Mouse (Mus musculus): ENCODE data around the gene Rab25. TPM values are rescaled to one million over a fixed set of nuclear protein-coding genes. Genes with fewer than 3 reads are reported as not detected.

The Rab25 gene
- polyA plus RNA-seq, 1 experiment from 2014 or later, result 144 TPM

DNA sequence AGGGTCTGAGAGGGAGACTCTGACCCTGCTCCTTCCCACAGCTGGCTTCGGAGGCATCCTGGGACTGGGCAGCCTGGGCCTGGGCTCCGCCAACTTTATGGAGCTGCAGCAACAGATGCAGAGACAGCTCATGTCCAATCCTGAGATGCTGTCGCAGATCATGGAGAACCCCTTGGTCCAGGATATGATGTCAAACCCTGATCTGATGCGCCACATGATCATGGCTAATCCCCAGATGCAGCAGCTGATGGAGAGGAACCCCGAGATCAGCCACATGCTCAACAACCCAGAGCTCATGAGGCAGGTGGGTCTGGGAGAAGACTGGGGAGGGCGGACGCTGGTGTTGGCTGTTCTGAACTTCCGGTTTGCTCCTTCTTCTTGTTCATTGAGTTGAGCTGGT, 8.5 kb upstream of the Rab25 start:
- no peak overlapping the region for H3K4me3 ChIP-seq (replicated peaks; ENCODE audit: low read length)
- H3K9ac ChIP-seq (ENCODE audit: low read length), result no peak overlapping the region
- no peaks in the 10 kb centered on the region for H3K9me3 ChIP-seq (replicated peaks; ENCODE audit: control insufficient read depth, low read length)
- H3K27ac ChIP-seq (ENCODE audit: low read length), result no peak overlapping the region
- peaks cover 13% of the 10 kb centered on the region for H3K36me3 ChIP-seq (ENCODE audit: control insufficient read depth, insufficient read depth, low read length)
- 93% methylated on average over 8 of the region's 8 CpGs for whole genome bisulfite sequencing
- H3K4me1 ChIP-seq (ENCODE audit: control insufficient read depth, insufficient read depth, low read length), result peaks cover 17% of the 10 kb centered on the region
- no peaks in the 10 kb centered on the region for H3K27me3 ChIP-seq (ENCODE audit: control insufficient read depth, insufficient read depth, low read length)
- no peak for ATAC-seq (ENCODE audit: insufficient read depth, low FRiP score)
- H3K4me2 ChIP-seq (ENCODE audit: low read depth, low read length), result no peak overlapping the region

DNA sequence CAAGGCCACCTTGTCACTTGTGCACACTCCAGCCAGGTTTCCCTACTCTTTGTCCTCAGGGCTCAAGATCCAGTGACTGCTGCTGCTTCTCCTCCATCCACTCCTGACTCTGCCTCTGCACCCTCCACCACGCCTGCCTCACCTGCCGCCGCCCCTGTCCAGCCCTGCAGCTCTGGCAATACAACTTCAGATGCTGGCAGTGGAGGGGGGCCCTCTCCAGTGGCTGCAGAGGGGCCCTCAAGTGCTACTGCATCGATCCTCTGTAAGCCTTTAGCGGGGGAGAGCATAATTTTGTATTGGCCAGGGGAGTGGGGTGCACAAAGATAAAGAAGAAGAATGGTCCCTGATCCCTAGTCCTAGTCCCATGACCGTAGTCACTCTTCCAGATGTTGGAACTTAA, 7.6 kb upstream of the Rab25 start:
- H3K9ac ChIP-seq (ENCODE audit: low read length), result no peak overlapping the region
- H3K4me2 ChIP-seq (ENCODE audit: low read depth, low read length), result no peak overlapping the region
- ATAC-seq (ENCODE audit: insufficient read depth, low FRiP score), result no peak
- peaks cover 13% of the 10 kb centered on the region for H3K36me3 ChIP-seq (ENCODE audit: control insufficient read depth, insufficient read depth, low read length)
- no peak overlapping the region for H3K4me3 ChIP-seq (replicated peaks; ENCODE audit: low read length)
- WGBS, result 92% methylated on average over 6 of the region's 6 CpGs
- no peaks in the 10 kb centered on the region for H3K27me3 ChIP-seq (ENCODE audit: control insufficient read depth, insufficient read depth, low read length)
- H3K9me3 ChIP-seq (replicated peaks; ENCODE audit: control insufficient read depth, low read length), result no peaks in the 10 kb centered on the region
- H3K27ac ChIP-seq (ENCODE audit: low read length), result no peak overlapping the region
- H3K4me1 ChIP-seq (ENCODE audit: control insufficient read depth, insufficient read depth, low read length), result peaks cover 20% of the 10 kb centered on the region

DNA sequence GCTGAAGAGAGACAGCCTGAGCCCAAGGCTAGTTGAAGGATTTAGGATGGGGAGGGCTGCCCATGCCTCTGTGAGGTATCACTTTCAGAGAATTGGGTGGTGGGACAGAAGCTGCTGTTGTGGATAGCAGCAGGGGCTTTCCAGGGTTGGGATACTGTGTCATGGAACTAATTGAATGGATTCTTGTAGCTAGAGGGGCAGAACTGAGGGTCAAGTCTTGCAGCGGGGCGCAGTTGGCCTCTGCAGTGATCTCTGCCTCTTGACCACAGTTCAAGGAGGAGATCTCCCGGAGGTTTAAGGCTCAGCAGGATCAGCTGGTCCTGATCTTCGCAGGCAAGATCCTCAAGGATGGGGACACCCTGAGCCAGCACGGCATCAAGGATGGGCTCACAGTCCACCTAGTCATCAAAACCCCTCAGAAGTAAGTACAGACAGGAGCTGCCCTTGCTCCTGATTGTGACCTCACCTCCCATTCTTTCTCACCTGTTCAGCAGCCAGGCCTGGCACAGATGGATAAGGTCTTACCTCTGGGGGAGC, 7.0 kb upstream of the Rab25 start:
- H3K27me3 ChIP-seq (ENCODE audit: control insufficient read depth, insufficient read depth, low read length), result no peaks in the 10 kb centered on the region
- WGBS, result 90% methylated on average over 5 of the region's 5 CpGs
- H3K9ac ChIP-seq (ENCODE audit: low read length), result 0 out of 2 replicates have a peak overlapping the region, but pooled peaks have one; percentile 6
- H3K4me3 ChIP-seq (replicated peaks; ENCODE audit: low read length), result no peak overlapping the region
- ATAC-seq (ENCODE audit: insufficient read depth, low FRiP score), result no peak
- peaks cover 12% of the 10 kb centered on the region for H3K36me3 ChIP-seq (ENCODE audit: control insufficient read depth, insufficient read depth, low read length)
- H3K27ac ChIP-seq (ENCODE audit: low read length), result no peak overlapping the region
- peak overlapping the region; percentile 87; the same call in 1 of the 2 replicates for H3K4me2 ChIP-seq (ENCODE audit: low read depth, low read length)
- no peaks in the 10 kb centered on the region for H3K9me3 ChIP-seq (replicated peaks; ENCODE audit: control insufficient read depth, low read length)
- H3K4me1 ChIP-seq (ENCODE audit: control insufficient read depth, insufficient read depth, low read length), result peaks cover 20% of the 10 kb centered on the region

GRCm38 (mm10) chr3:88553880-88554586, 5.9 kb upstream of the Rab25 start:
- peaks cover 20% of the 10 kb centered on the region for H3K4me1 ChIP-seq (ENCODE audit: control insufficient read depth, insufficient read depth, low read length)
- peak overlapping the region; percentile 99 for H3K27ac ChIP-seq (ENCODE audit: low read length)
- H3K9ac ChIP-seq (ENCODE audit: low read length), result peak overlapping the region; percentile 85
- no peaks in the 10 kb centered on the region for H3K9me3 ChIP-seq (replicated peaks; ENCODE audit: control insufficient read depth, low read length)
- peaks cover 5% of the 10 kb centered on the region for H3K36me3 ChIP-seq (ENCODE audit: control insufficient read depth, insufficient read depth, low read length)
- ATAC-seq (ENCODE audit: insufficient read depth, low FRiP score), result peak; percentile 20
- WGBS, result under 1% methylated on average over 41 of the region's 41 CpGs
- H3K4me2 ChIP-seq (ENCODE audit: low read depth, low read length), result peak overlapping the region; percentile 87
- H3K4me3 ChIP-seq (replicated peaks; ENCODE audit: low read length), result peak overlapping the region; percentile 67
- H3K27me3 ChIP-seq (ENCODE audit: control insufficient read depth, insufficient read depth, low read length), result no peaks in the 10 kb centered on the region

DNA sequence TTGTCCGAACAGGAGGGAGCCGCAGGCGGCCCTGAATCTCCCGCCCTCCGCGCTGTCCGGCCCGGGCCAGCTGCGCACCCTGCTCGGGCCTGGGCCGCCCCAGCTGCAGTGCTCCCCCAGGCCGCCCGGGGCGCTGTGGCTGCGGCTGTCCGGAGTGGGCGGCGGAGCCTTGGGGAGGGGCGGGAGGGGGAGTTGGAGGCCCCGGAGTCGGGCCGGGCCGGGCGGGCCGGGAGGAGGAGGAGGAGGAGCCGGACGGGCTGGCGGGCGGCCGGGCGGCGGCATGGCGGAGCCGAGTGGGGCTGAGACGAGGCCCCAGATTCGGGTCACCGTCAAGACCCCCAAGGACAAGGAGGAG, 5.4 kb upstream of the Rab25 start, which contains the start of gene Ubqln4:
Gene Ubqln4, plus strand, starts transcription at position 234 of the 355 bp plus-strand sequence.
- Histone ChIP-seq H3K4me1 (ENCODE audit: control insufficient read depth, insufficient read depth, low read length) (peaks cover 20% of the 10 kb centered on the region), H3K27ac (ENCODE audit: low read length) (peak within 1 kb of the TSS; percentile 99), H3K4me3 (replicated peaks; ENCODE audit: low read length) (peak within 1 kb of the TSS; percentile 67), H3K36me3 (ENCODE audit: control insufficient read depth, insufficient read depth, low read length) (peaks cover 4% of the 10 kb centered on the region), H3K9ac (ENCODE audit: low read length) (peak within 1 kb of the TSS; percentile 86), H3K27me3 (ENCODE audit: control insufficient read depth, insufficient read depth, low read length) (no peaks in the 10 kb centered on the region), H3K4me2 (ENCODE audit: low read depth, low read length) (peak within 1 kb of the TSS; percentile 87), H3K9me3 (replicated peaks; ENCODE audit: control insufficient read depth, low read length) (no peaks in the 10 kb centered on the region)
- under 1% methylated on average over 36 of the region's 37 CpGs for WGBS
- peak; percentile 91 for ATAC-seq (ENCODE audit: insufficient read depth, low FRiP score)

DNA sequence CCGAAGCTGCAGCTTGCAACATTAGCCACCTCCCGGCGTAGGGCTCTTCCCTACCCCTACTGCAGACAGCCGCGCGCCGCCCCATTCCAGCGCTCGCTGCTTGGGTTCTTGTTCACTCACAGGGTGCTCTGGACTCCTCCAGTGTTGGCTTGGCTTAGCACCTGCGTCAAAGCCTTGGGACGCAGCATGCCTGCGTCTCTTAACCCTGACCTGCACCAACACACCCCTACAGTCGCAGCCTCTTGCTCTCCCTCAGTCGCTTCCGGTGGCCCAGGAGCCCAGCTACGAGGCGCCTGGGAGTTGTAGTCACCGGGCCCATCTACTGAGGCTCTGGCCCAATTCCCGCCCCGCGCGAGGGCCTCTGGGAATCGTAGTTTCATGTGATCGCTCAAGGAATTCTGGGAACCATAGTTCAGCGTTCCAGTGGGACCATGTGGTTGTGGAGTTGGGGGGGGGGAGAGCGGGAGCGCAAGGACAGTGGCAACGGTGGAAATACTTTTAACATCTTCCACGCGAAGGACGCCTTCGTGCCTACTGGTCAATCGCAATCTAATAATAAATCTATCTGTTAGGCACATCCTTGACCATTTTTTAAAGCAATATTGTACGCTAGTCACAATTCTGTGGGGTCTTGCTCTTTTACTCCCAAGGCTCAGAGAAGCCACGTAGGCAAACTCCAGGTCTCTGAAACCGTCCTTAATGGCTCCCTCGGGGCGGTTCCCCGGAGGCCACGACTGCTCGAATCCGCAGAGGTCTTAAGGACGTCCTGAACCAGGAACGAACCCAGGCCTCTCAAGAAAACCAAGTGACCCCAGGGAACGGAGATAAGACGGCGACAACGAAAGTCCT, 4.8 kb upstream of the Rab25 start, which contains the start of gene Lamtor2:
Gene Lamtor2, minus strand, starts transcription at position 399 of the 849 bp plus-strand sequence.
- Histone ChIP-seq H3K27ac (ENCODE audit: low read length) (peak within 1 kb of the TSS; percentile 99), H3K4me1 (ENCODE audit: control insufficient read depth, insufficient read depth, low read length) (peaks cover 20% of the 10 kb centered on the region), H3K27me3 (ENCODE audit: control insufficient read depth, insufficient read depth, low read length) (no peaks in the 10 kb centered on the region), H3K4me2 (ENCODE audit: low read depth, low read length) (peak within 1 kb of the TSS; percentile 87), H3K9me3 (replicated peaks; ENCODE audit: control insufficient read depth, low read length) (no peaks in the 10 kb centered on the region), H3K36me3 (ENCODE audit: control insufficient read depth, insufficient read depth, low read length) (no peaks in the 10 kb centered on the region; the same call in 1 of the 2 replicates), H3K9ac (ENCODE audit: low read length) (peak within 1 kb of the TSS; percentile 86), H3K4me3 (replicated peaks; ENCODE audit: low read length) (peak within 1 kb of the TSS; percentile 67)
- peak; percentile 90 for ATAC-seq (ENCODE audit: insufficient read depth, low FRiP score)
- under 1% methylated on average over 48 of the region's 48 CpGs for WGBS

- Histone ChIP-seq H3K9me3 (replicated peaks; ENCODE audit: control insufficient read depth, low read length) (no peaks in the 10 kb centered on the region), H3K4me2 (ENCODE audit: low read depth, low read length) (peak overlapping the region; percentile 87), H3K36me3 (ENCODE audit: control insufficient read depth, insufficient read depth, low read length) (no peaks in the 10 kb centered on the region; the same call in 1 of the 2 replicates), H3K4me3 (replicated peaks; ENCODE audit: low read length) (peak overlapping the region; percentile 67), H3K27me3 (ENCODE audit: control insufficient read depth, insufficient read depth, low read length) (no peaks in the 10 kb centered on the region), H3K27ac (ENCODE audit: low read length) (peak overlapping the region; percentile 99), H3K9ac (ENCODE audit: low read length) (peak overlapping the region; percentile 86), H3K4me1 (ENCODE audit: control insufficient read depth, insufficient read depth, low read length) (peaks cover 20% of the 10 kb centered on the region)
- ATAC-seq (ENCODE audit: insufficient read depth, low FRiP score), result no peak
- 14% methylated on average over 16 of the region's 16 CpGs for WGBS
Measured at GRCm38 (mm10) chr3:88552082-88552645, 4.1 kb upstream of the Rab25 start.

- peak overlapping the region; percentile 67 for H3K4me3 ChIP-seq (replicated peaks; ENCODE audit: low read length)
- peak overlapping the region; percentile 87 for H3K4me2 ChIP-seq (ENCODE audit: low read depth, low read length)
- no peaks in the 10 kb centered on the region for H3K36me3 ChIP-seq (ENCODE audit: control insufficient read depth, insufficient read depth, low read length)
- 80% methylated on average over 4 of the region's 4 CpGs for WGBS
- H3K27ac ChIP-seq (ENCODE audit: low read length), result no peak overlapping the region
- no peak for ATAC-seq (ENCODE audit: insufficient read depth, low FRiP score)
- peak overlapping the region; percentile 86; the same call in 1 of the 2 replicates for H3K9ac ChIP-seq (ENCODE audit: low read length)
- H3K9me3 ChIP-seq (replicated peaks; ENCODE audit: control insufficient read depth, low read length), result no peaks in the 10 kb centered on the region
- no peaks in the 10 kb centered on the region for H3K27me3 ChIP-seq (ENCODE audit: control insufficient read depth, insufficient read depth, low read length)
- H3K4me1 ChIP-seq (ENCODE audit: control insufficient read depth, insufficient read depth, low read length), result peaks cover 20% of the 10 kb centered on the region
Measured at GRCm38 (mm10) chr3:88551586-88551985, 3.5 kb upstream of the Rab25 start.
